Mouse (Mus musculus) CD4-positive helper T cell, adult 2 months (primary cell): ENCODE results near the gene Txn1.
A peak's percentile ranks its signal among the peaks of the same experiment; 100 is the strongest.

ENCODE experiments used
- DNase-seq: peaks from one replicate; pipeline ENCODE4 v3.0.0-alpha.2; 2012; ENCODE audit warnings: low read depth, missing footprints, low spot score

Txn1 gene

GRCm38 (mm10) chr4:57896631-57897030, 59.6 kb downstream of the Txn1 start:
- peak; percentile 64 for DNase-seq

GRCm38 (mm10) chr4:57895902-57896301, 60.3 kb downstream of the Txn1 start:
- no peak for DNase-seq

GRCm38 (mm10) chr4:57895140-57895539, 61.1 kb downstream of the Txn1 start:
- DNase-seq, result no peak
